Mouse (Mus musculus) kidney, postnatal 0 days (tissue): ENCODE measurements around the gene Acsl5. TPM values are rescaled to one million over a fixed set of nuclear protein-coding genes. Genes with fewer than 3 reads are reported as not detected.

Experiments used
- ATAC-seq: fragments of 200-750 bp; cut with Nextera tagmentation; replicated peaks from 2 replicates; pipeline ENCODE4 v1.8.0; 2017; ENCODE audit warnings: low read depth, moderate number of reproducible peaks, moderate TSS enrichment, moderate library complexity; ENCODE audit not compliant: low FRiP score
- DNase-seq: peaks from one replicate; pipeline ENCODE4 v3.0.0-alpha.2; 2016; ENCODE audit warnings: low spot score
- H3K27ac ChIP-seq: fragments of 300-500 bp; sonication (generic); 2 replicates; pipeline ENCODE4 v1.5.1; 2014; ENCODE audit warnings: mild to moderate bottlenecking
- H3K27me3 ChIP-seq: fragments of 300-500 bp; sonication (generic); 2 replicates; pipeline ENCODE4 v1.6.1; 2014; ENCODE audit warnings: low read length, mixed read lengths; ENCODE audit not compliant: insufficient read depth
- H3K36me3 ChIP-seq: fragments of 300-500 bp; sonication (generic); 2 replicates; pipeline ENCODE4 v1.6.1; 2014; ENCODE audit warnings: low read length, mixed read lengths; ENCODE audit not compliant: insufficient read depth
- H3K4me1 ChIP-seq: fragments of 300-500 bp; sonication (generic); replicated peaks from 2 replicates; pipeline ENCODE4 v1.6.1; 2014; ENCODE audit warnings: antibody characterized with exemption, low read length, mixed read lengths; ENCODE audit not compliant: insufficient read depth
- H3K4me2 ChIP-seq: fragments of 300-500 bp; sonication (generic); 2 replicates; pipeline ENCODE4 v1.6.1; 2014; ENCODE audit warnings: mild to moderate bottlenecking, low read length, moderate library complexity, mixed read lengths
- H3K4me3 ChIP-seq: fragments of 300-500 bp; sonication (generic); replicated peaks from 2 replicates; pipeline ENCODE4 v1.5.1; 2014; ENCODE audit warnings: low read depth, low read length
- H3K9ac ChIP-seq: fragments of 300-500 bp; sonication (generic); 2 replicates; pipeline ENCODE4 v1.6.1; 2014; ENCODE audit warnings: low read depth, low read length
- H3K9me3 ChIP-seq: fragments of 300-500 bp; sonication (generic); replicated peaks from 2 replicates; pipeline ENCODE4 v1.6.1; 2016; ENCODE audit warnings: low read length, inconsistent platforms, mixed read lengths
- CTCF ChIP-seq: IDR thresholded peaks from 2 replicates; pipeline ENCODE4 v1.5.1; 2016; ENCODE audit warnings: antibody characterized with exemption, low read depth, mild to moderate bottlenecking, moderate library complexity
- WGBS: fragments of 180-500 bp; shearing (Covaris S2); extraction: QIAGEN DNeasy Blood & Tissue Kit; methylation state at CpG from one replicate; pipeline ENCODE4 v1.1.7; 2014; 5-methylcytosine and 5-hydroxymethylcytosine counted together
- polyA plus RNA-seq: library from polyadenylated mRNA; unstranded; fragments of >200 nt; fragmentation: Nextera tagmentation; extraction: Ambion mirVana; gene quantifications from 2 replicates; pipeline ENCODE4 v1.2.1, GENCODE M21; 2015

Acsl5 gene
- polyA plus RNA-seq, 1 experiment from 2014 or later: 60.6 TPM

- 78% methylated on average over 5 of the region's 5 CpGs for WGBS
- H3K9me3 ChIP-seq: no peaks in the 10 kb centered on the region
- H3K36me3 ChIP-seq: no peaks in the 10 kb centered on the region
- no peak overlapping the region for H3K27ac ChIP-seq
- peaks cover 3% of the 10 kb centered on the region; the same call in 1 of the 2 replicates for H3K4me1 ChIP-seq
- H3K4me2 ChIP-seq: no peak overlapping the region
- no peak for TF ChIP-seq CTCF
- no peaks in the 10 kb centered on the region for H3K27me3 ChIP-seq
- DNase-seq: no peak
- H3K9ac ChIP-seq: no peak overlapping the region
- no peak for ATAC-seq
- no peak overlapping the region for H3K4me3 ChIP-seq
Observed at GRCm38 (mm10) chr19:55257656-55258375, 6.1 kb downstream of the Acsl5 start.

- Histone ChIP-seq H3K27ac (no peak overlapping the region), H3K4me2 (no peak overlapping the region), H3K9me3 (no peaks in the 10 kb centered on the region), H3K4me1 (no peaks in the 10 kb centered on the region; the same call in 1 of the 2 replicates), H3K36me3 (no peaks in the 10 kb centered on the region), H3K4me3 (no peak overlapping the region), H3K27me3 (no peaks in the 10 kb centered on the region), H3K9ac (no peak overlapping the region)
- ATAC-seq: no peak
- TF ChIP-seq CTCF: no peak
- no peak for DNase-seq
- WGBS: 80% methylated on average over 5 of the region's 5 CpGs
Observed at GRCm38 (mm10) chr19:55258514-55258913, 6.8 kb downstream of the Acsl5 start.

DNA sequence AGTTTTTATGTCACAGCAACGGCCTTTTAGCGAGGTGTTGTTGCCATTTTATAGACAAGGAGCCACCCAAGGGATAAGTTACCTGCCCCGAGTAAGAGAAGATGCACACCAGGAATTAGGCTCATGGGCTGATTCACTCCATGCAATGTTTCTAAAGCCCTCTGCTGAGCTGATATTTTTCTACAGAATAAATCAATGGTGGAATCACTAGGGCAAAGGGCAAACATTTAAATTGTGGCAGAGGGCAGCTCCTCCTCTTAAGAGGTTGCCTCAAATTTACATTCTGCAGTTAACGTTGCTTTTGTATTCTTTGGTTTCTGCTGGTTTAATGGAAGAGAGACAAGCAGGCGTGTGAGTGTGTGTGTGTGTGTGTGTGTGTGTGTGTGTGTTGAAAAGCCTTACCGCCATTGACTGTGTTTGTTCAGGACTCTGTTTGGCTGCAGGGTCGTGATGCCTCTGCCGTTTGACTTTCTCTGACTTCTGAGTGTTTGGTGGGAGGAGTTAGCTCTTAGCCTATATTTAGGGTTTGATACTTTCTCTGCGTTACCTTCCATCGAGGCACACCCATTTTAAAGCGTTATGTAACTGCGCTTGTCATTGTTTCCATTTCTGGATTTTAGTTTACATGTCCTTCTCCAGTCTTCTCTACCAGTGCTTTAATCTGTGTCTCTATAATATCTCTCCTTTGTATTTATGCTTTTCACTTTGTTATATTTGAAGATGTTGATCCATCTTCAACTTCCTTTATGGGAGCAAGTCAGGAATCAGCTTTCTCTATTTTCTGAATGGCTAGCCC is 8.8 kb downstream of the Acsl5 start:
- no peak for ATAC-seq
- no peaks in the 10 kb centered on the region for H3K4me1 ChIP-seq
- no peaks in the 10 kb centered on the region for H3K27me3 ChIP-seq
- no peak overlapping the region for H3K4me3 ChIP-seq
- no peaks in the 10 kb centered on the region for H3K36me3 ChIP-seq
- no peak overlapping the region for H3K9ac ChIP-seq
- no peak overlapping the region for H3K4me2 ChIP-seq
- no peak for DNase-seq
- 52% methylated on average over 12 of the region's 12 CpGs for WGBS
- no peak for TF ChIP-seq CTCF
- H3K27ac ChIP-seq: no peak overlapping the region
- no peaks in the 10 kb centered on the region for H3K9me3 ChIP-seq

DNA sequence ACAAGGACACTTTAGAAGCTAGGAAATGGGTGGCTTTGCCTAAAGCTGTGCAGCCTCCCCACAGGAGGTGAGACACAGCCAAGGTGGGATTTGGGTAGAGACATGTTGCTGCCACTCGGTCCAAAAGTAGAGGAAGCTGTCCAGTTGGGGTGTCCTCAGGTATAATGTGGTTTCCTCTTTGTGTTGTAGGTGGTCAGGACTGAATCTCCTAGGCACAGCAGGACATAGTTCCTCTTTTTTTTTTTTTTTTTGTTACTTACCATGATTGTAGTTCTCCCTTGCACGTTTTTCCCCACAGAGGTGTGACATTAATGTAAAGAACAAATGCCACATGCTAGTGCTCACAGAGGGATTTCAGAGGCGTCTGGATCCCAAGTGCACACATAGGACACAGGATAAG is 13.5 kb downstream of the Acsl5 start:
- H3K27me3 ChIP-seq: no peaks in the 10 kb centered on the region
- no peak overlapping the region for H3K9ac ChIP-seq
- WGBS: 85% methylated on average over 3 of the region's 3 CpGs
- 0 out of 2 replicates have a peak, but pooled peaks cover 20% of the 10 kb centered on the region for H3K4me1 ChIP-seq
- no peaks in the 10 kb centered on the region for H3K9me3 ChIP-seq
- DNase-seq (no peak), ATAC-seq (no peak)
- H3K27ac ChIP-seq: no peak overlapping the region
- no peaks in the 10 kb centered on the region for H3K36me3 ChIP-seq
- no peak overlapping the region for H3K4me3 ChIP-seq
- TF ChIP-seq CTCF: no peak
- no peak overlapping the region for H3K4me2 ChIP-seq

GRCm38 (mm10) chr19:55266786-55267185 is 15.0 kb downstream of the Acsl5 start:
- ATAC-seq (no peak), DNase-seq (no peak)
- H3K4me3 ChIP-seq: no peak overlapping the region
- H3K36me3 ChIP-seq: no peaks in the 10 kb centered on the region
- no peak overlapping the region for H3K9ac ChIP-seq
- WGBS: 68% methylated on average over 3 of the region's 3 CpGs
- H3K27me3 ChIP-seq: no peaks in the 10 kb centered on the region
- H3K9me3 ChIP-seq: no peaks in the 10 kb centered on the region
- no peak overlapping the region for H3K4me2 ChIP-seq
- H3K27ac ChIP-seq: peak overlapping the region; percentile 86; the same call in 1 of the 2 replicates
- no peak for TF ChIP-seq CTCF
- H3K4me1 ChIP-seq: 0 out of 2 replicates have a peak, but pooled peaks cover 21% of the 10 kb centered on the region

DNA sequence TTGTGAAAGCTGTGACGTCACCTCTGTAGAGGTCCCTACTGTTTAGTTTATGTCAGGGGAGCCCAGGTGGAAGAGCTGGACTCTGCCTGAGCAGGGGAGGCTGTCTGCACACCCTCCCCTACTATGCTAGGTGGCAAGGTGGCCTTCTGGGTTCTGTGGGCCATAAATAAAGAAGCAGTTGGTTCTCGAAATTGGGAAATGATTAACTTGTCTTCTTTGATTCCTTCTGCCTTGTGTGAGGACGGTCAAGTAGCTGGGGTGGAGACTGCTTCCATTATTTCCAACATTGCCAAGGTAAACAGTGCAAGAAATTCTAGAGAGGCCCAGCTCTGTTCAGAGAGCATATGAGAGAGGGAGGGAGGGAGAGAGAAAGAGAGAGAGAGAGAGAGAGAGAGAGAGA is 16.4 kb downstream of the Acsl5 start:
- 0 out of 2 replicates have a peak, but pooled peaks cover 21% of the 10 kb centered on the region for H3K4me1 ChIP-seq
- ATAC-seq: peak; percentile 69; the same call in 1 of the 2 replicates
- no peaks in the 10 kb centered on the region for H3K27me3 ChIP-seq
- no peak overlapping the region for H3K4me2 ChIP-seq
- H3K9me3 ChIP-seq: no peaks in the 10 kb centered on the region
- H3K9ac ChIP-seq: no peak overlapping the region
- no peak for DNase-seq
- 41% methylated on average over 3 of the region's 3 CpGs for WGBS
- no peak overlapping the region for H3K4me3 ChIP-seq
- H3K27ac ChIP-seq: peak overlapping the region; percentile 86
- no peaks in the 10 kb centered on the region for H3K36me3 ChIP-seq
- no peak for TF ChIP-seq CTCF
